Mouse (Mus musculus) brain, embryonic 14.5 days (tissue): Measurements from ENCODE around the gene Elavl3.

ENCODE experiments used
- CTCF ChIP-seq: fragments of 200-500 bp; IDR thresholded peaks from 2 replicates; pipeline ENCODE4 v1.5.1; 2012; ENCODE audit warnings: inconsistent platforms, mild to moderate bottlenecking, moderate library complexity, borderline replicate concordance; ENCODE audit not compliant: insufficient read depth, insufficient read length; ENCODE audit errors: extremely low read depth
- POLR2A ChIP-seq: fragments of 200-500 bp; IDR thresholded peaks from 2 replicates; pipeline ENCODE4 v1.6.1; 2012; ENCODE audit warnings: mild to moderate bottlenecking, inconsistent platforms, borderline replicate concordance; ENCODE audit not compliant: poor library complexity, insufficient read depth, insufficient read length, severe bottlenecking; ENCODE audit errors: extremely low read depth

GRCm38 (mm10) chr9:22035300-22036044 is 16.4 kb downstream of the Elavl3 start:
- TF ChIP-seq POLR2A (no peak), CTCF (no peak)
